Mouse (Mus musculus) liver, adult (tissue): ENCODE data around the gene Plekhf1.

ENCODE experiments used
- GATA4 ChIP-seq: IDR thresholded peaks from 2 replicates; pipeline ENCODE4 v1.6.1; 2014; ENCODE audit warnings: mild to moderate bottlenecking, low read length; ENCODE audit not compliant: insufficient replicate concordance

Gene Plekhf1

DNA sequence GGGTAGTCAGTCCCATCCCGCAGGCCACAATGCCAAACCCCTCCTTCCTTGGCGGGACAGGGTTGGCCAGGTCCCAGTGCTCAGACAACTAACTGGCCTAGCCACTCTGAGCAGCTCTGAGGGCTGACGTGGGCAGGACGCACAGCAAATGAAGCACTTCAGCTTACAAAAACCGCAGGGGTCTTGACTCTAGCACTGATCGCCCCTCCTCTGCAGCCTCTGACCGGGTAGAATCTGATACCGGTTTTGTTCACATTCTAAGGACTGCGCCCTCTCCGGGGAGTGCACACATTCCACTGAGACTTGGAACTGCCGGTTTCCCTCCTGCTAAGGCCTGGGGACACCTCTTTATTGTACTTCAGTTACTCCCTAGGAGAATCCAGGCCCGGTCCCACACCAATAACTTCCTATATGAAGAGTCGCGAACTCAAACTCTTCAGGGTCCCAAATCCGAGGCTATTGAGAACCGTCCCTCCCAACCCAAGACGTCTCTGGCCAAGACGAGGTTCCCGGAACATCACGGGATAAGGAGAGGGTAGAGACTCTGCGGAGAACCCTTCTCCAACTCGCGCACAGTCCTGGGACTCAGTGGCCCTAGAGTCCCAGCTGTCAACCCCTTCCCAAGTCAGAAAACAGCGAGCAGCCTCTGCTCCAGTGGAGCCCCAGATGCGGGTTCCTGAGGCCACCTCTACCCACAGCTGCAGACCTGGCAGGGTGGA, 476 bp downstream of the Plekhf1 start:
- no peak for TF ChIP-seq GATA4

DNA sequence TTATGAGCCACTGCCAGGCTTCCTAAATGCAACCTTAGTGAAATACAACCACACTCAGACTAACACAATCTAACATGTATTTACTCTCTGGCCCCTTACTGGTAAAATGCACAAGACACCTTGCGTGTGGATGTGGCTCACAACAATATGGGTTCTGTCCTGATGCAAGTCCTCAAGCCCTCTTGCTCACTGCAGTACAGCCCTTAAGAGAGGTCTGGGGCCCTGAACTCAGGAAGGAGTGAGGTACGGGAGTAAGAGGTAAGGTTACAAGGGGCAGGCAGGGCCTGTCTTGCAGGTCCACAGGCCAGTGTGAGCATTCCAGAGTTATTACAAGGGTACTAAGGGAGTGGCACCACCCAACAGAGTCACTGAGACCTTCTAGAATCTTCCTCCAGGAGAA, 1.6 kb downstream of the Plekhf1 start:
- no peak for TF ChIP-seq GATA4

DNA sequence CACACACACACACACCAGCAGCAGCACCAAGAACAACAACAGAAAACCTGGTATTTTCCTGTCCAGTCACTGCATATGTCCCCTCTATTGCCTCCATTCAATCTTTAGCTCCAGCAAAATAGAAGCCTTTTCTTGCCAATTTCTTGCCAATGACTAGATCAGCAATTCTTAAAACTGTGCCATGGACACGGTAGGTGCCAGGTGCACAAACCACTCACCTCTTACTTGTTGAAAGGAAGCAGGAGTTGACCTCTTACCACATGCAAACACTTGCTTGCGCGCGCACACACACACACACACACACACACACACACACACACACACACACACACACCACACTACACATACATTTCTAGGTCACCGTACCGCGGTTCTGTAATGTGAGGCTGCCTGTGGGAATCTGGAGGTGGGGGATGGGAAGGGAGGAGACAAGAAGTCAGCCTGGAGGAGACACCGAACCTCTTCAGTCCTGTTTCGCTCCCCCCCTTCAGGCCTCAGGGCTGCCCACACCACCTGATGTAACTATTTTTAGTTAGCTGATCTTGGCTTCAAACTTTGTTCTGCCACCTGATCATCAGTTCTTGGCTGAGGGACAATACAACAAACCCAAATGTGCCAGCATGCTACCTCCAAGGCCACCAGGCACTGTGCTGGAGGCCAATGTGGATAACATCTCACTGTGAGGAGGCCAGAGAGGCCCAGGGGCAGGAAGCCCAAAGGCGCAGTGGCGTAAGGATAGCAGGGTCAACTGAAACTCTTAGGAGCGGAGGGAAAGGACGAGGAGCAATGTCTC, 3.0 kb downstream of the Plekhf1 start:
- no peak; the same call in 1 of the 2 replicates for TF ChIP-seq GATA4

DNA sequence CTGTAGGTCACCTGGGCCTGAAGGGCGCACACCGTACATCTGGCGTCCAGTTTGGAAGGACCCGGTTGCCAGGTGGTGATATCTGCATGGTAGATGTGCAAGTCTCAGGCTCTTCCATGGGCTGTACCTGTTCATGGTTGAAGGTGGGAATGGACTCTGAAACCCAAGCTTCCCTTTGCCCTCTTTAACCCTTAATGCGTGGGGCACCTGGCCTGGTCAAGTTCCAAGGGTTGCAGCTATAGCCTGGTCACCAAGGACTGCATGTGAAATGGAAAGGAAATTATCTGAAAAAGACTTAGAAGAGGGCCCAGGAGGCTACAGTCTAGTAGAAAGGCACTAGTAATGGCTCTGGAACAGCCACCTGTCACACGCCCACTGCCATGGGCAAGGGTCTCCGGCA, 7.0 kb downstream of the Plekhf1 start:
- no peak for TF ChIP-seq GATA4

DNA sequence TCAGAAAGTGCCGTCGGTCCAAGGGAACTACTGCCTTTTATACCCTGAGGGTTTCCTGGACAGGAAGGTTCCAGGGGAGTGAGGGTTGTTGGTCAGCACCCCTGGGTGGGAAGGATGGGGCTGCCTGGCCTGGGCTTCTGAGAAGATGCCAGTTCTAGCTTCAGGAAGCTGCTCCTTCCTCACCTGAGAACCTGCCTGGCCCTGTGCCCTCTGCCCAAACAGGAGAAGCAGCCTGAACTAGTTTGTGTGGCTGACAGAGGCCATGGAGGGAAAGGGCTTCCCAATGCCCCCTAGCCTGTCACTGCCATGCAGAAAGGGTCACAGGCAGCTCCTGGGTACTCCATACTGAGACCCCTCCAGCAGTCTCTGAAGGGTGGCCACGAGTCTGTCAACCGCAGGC, 8.3 kb downstream of the Plekhf1 start:
- no peak for TF ChIP-seq GATA4

DNA sequence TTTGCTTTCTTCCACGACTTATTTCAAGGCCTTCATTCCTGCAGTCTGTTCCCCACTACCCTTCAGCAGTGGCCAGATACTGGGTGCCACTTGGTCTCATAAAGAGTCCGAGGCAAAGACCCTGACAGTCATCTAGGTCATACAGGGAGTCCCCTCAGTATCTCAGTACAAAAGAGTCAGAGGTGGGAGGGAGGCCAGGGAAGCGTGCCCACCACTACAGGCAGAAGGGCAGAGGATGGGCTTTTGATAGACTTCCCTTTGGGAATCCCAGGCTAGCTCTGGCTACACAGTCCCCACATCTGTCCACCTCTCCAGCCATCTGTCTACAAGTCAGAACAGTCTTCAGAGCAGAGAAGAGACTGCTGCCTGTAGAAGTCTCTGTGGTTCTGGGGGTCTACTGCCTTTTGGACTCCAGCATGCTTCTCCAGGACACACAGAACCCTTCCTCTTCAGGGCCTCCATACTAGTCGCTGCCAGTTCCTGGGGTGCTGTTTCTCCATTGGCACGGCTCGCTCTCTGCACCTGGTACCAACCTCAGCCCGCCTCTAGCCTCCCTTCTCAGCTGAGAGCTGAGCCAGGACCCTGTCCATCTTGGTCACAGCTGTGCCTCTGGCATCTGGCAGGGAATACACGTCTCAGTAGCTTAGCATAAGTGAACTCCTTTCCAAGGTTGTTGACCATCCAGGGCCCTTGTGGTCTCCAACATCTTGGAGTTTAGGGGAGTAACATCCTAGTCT, 9.0 kb downstream of the Plekhf1 start:
- TF ChIP-seq GATA4: no peak

DNA sequence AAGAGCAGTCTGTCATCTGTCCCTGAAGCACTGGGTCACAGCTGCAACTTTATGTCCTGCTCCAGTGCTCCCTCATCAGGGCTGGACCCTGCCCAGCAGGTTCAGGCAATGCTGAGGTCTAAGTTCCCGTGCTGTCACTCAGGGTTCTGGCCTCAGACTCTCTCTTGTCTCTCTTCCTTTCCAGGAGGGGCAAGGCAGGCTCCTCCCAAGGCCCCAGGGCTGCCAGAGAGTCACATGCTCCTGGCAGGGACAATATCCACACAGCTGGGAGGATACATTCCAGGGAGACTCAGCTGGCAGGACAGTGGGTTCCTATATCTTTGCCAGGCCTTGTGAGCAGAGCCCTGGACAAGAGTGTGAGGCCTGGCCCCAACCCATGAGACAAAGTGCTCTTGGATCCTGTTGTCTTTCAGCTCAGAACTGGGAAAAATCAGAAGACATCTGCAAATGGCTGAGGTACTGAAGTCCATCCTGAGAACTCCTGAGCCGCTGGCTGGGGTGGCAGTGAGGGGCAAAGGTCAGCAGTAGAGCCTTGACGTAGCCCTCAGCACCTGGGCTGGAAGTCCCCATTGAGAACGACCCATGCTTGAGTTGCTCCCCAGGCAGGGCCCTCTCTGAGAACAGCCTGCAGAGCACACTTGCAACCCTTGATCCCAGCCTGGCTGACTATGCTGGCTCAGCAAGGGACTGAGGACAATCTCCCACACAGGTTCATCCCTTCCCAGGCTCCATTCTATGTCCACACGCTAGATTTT, 10.2 kb downstream of the Plekhf1 start:
- TF ChIP-seq GATA4: peak; percentile 70; the same call in 1 of the 2 replicates

DNA sequence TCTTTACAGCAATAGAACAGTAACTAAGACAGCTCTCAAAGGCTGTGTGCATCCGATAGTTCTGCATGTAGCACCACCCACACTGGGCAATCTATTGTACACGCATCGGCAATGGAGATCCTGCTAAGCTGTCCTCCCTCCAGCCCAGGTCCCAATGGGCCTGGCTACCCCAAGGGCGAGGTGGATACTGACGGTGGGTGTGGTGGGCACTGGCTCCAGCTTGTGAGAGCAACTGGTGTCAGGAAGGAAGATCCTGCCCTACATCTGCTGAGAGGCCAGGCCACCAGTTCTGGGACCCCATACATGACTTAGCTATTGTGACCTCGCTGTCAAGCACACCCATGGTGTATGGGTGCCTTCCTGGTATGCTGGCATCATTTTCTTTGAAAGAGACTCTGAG, 12.1 kb downstream of the Plekhf1 start:
- TF ChIP-seq GATA4: no peak

DNA sequence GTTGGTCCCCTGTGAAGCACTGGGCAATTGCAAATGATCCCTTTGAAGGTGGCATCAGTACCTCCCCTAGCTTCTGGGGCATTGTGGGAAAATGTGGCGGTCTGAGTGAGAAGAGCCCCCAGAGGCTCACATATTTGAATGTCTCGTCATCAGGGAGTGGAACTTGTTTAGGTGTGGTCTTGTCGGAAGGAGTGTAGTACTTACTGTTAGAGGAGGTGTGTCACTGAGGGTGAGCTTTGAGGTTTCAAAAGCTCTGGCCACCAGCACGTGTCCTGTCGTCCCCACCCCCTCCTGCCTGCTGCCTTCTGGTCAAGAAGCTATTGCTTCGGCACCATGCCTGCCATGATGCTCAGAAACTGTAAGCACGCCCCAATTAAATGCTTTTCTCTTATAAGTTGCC, 12.5 kb downstream of the Plekhf1 start:
- no peak for TF ChIP-seq GATA4

DNA sequence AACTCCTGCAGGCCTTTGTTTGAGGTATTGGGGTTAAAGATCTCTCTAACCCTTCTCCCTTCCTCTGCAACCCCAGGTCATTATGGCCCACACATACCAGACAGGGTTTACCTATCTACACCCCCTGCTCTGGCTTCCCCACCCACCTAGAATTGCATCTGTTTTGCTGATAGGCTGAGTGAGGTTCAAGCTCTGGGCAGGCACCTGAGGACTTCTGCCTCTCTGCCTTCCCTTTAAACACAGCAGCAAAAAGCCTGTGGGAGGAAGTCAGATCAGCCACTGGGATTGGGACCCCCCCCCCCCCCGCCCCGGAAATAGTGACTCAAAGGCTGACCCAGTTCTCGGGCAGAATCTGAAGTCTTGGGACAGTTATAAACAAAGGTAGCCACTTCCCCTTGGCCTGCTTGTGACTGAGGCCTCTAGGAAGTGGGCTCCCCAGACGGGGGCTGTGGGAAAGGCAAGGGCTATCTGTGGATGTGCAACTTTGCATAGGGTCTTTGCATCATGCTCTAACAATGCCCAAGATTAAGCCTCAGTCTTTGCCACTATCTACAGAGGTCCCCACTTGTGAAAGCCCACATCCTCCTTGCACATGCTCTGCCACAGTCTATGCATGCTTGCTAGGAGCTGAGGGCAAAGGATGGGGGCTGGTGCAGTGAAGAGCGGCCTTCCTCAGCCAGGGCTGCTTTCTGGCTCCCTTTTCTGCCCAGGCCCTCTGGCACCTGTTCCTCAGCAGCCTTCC, 13.2 kb downstream of the Plekhf1 start:
- TF ChIP-seq GATA4: no peak

DNA sequence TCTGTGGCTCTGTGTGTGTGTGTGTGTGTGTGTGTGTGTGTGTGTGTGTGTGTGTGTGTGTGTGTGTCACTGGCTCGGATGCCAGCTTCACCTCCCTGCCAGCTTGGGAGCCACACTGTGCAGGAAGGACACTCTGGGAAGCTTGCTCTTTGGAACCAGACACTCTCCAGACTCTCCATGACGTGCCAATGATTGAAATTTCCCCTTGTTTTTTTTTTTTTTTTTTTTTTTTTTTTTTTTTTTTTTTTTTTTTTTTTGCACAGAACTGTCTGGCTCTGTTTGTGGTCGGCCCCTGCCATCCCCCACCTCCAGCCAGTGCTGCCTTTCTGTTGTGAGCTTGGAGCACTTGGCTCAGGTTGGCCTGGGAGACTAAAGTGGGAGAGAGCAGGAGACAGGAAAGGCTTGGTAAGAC, 15.2 kb downstream of the Plekhf1 start:
- no peak for TF ChIP-seq GATA4

DNA sequence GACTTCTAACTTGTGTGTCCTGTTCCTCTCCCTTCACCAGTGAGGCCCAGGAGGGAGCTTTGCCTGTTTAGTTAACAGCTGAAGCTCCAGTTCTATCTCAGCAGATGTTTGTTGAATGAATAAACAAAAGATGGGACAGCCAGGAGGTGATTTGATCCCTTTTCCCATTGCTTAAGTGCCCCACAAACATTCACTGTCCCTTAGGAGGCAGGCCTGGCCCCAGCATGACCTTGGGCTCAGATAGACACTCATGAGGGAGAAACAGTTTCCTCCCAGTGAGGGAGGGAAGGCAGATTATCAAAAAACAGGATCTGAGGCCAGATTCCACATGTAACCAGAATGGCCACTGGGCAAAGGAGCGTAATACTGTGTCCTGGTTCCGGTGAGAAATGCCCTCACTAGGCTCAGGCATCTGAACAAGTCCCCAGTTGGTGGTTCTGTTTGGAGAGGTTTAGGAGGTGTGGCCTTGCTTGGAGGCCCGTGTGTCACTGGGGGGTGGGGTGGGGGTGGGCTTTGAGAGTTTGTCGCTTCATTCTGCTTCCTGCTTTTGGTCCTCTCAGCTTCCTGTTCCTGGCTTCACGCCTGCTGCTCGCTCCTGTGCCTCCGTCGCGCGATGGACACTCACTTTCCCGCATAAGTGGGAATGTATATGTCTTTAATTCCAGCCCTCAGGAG, 18.2 kb downstream of the Plekhf1 start:
- no peak for TF ChIP-seq GATA4

DNA sequence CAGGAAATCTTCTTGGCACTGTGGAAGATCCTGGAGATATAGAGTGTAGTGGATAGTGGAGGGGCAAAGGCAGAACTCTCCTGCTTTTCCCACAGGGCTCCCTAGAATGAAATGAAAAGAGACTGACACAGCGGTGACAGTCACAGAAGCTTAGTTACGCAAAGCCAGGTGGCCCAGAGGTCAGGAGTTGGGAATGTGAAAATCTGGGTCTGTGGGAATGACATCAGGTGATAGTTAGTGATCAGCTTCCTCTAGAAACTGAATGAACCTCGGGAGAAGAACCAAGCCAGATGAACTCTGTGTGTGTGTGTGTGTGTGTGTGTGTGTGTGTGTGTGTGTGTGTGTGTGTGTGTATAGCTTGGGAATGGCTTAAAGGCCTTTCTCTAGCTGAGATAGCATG, 18.8 kb downstream of the Plekhf1 start:
- TF ChIP-seq GATA4: no peak

DNA sequence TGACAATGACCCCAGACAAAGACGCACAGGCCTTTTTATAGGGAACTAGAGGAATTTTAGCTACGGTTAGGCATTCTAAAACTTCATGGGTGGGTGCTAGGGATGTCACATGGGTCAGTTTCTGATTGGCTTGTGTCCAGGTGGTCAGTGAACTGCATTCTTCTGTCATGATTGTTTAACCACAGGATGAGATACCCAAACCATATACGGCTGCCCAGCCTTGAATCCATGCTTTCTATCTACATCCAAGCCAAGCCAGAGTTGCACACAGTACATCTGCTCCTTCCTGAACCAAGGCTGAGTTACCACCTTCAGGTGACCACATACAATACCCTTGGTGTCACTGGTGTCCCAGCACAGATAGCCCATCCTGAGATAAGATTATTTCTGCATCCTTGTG, 21.3 kb downstream of the Plekhf1 start:
- TF ChIP-seq GATA4: no peak; the same call in 1 of the 2 replicates

DNA sequence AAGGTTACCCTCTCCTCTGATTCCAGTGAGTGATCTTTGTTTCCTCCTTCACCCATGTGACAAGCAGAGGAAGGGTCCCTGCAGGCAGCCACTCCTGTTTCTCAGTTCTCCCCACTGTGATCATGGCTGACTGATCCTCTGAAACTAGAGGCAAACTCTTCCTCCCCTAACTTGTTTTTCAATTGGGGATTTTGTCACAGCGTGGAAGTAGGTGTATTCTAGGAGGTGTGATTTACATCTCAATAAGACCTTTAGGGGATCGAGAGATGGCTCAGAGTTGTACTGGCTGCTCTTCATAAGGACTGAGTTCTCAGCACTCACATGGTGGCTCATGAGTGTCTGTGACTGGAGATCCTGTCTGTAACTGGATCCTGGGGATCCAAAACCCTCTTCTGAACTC, 22.0 kb downstream of the Plekhf1 start:
- no peak for TF ChIP-seq GATA4
